Mouse (Mus musculus) layer of hippocampus, postnatal 10 days (tissue): ENCODE data around the gene Mettl22. TPM values are rescaled to one million over a fixed set of nuclear protein-coding genes. Genes with fewer than 3 reads are reported as not detected.

ENCODE experiments used
- DNase-seq, 2 experiments: peaks; one replicate each; pipeline ENCODE4 v3.0.0; 2021; ENCODE audit warnings: low spot score in 2 of 2
- long read RNA-seq: library from polyadenylated mRNA; stranded (forward); transcript quantifications from one replicate; pipeline ENCODE4 v2.0.0, GENCODE M21; 2023
- total RNA-seq, 2 experiments: library from RNA; stranded (reverse); gene quantifications; 2 replicates each; pipeline ENCODE4 v1.2.3; 2021

Mettl22 gene
- 10 to 100 TPM; 35.8 to 38.8 TPM for total RNA-seq
- long read RNA-seq, transcript Mettl22-201 (11 exons, 1,825 nt) = major isoform, 46 of 55 reads
- long read RNA-seq, partial matches to known transcripts = 4 of 55 reads
- long read RNA-seq, other reads (novel, unspliced or antisense) = 5 of 55 reads

DNA sequence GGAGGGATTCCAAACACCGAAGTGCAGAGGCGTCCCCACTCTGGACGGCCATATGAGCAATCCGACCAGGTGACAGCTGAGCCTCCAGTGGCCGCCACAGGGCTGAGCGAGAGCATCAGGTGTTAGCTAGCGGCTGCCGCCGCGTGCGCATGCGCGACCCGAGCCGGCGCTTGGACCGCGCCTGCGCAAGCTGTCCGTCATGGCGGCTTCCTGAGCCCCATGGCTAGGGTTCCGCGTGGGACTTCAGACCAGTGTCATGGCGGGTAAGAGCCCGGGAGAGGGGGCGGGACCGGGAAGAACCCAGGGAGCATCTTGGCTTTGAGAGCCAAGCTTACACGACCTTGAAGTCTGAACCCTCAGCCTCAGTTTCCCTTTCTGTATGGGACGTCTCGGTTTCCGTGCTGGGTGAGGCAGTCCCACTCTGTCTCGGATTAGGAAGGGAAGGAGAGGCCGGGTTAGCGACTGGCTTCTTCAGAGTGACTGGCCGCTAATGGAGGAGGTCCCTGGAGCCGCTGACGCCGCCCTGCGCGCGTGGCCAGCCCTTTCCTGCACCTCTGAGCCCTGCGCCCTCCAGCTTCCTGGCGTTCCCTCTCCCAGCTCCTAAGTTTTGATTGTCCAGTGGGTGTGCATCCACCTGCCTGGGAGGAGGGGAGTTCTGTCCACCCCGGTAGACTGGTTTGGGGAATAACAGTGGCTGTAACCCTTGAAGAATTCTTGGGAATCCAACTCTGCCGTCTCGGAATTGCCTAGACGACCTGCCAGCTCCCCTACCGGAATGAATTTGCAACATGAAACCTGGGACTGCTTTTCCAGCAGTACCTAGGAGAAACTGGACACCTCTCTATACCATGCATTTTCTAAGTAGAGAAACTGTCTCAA, at the start of gene Mettl22:
Gene Mettl22 (plus strand): TSS at position 186 of the 879 bp plus-strand sequence.
- peak; percentile 85 to 91 for DNase-seq

DNA sequence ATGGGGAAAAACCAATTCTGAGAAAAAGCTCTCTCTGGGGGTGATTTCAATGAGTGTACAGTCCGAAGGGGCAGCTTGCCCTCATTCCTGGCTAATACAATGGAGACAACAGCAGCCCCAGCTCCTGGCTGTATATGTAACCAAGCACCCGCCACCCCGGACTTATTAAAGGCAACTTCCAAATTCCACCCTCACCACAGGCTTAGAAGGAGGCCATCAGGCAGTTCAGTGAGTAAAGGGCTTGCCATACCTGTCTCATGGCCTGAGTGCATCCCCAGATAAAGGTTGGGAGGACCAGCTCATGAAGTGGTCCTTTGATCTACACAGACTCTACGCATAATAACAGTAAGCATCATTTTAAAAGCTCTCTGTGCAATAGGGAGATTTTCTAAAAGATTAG, 49.7 kb upstream of the Mettl22 start:
- peak in 1 of 2 experiments; percentile 6 for DNase-seq

DNA sequence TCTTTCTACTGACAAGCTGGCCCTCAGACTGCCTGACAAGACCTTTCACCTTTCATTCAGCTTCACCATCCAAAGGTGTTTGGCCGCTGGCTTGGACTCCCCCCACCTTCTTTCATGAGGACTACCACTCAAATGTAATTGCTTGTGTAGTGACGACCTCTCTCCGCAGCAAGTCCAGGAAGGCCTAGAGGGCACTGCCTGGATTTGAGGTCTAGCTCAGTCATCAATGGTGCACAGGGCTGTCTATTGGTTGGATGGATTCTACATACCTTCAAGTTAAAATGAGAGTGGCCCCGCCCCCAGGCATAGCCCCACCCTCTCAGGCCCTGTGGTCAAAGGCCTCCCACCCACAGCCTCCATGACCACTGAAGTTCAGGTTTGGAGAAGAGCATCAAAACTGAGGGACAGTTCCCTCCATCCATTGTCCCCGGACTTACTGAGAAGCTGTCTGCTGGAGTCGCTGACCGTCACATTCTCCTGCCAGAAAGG, 46.9 kb upstream of the Mettl22 start:
- DNase-seq = peak in 1 of 2 experiments; percentile 6

DNA sequence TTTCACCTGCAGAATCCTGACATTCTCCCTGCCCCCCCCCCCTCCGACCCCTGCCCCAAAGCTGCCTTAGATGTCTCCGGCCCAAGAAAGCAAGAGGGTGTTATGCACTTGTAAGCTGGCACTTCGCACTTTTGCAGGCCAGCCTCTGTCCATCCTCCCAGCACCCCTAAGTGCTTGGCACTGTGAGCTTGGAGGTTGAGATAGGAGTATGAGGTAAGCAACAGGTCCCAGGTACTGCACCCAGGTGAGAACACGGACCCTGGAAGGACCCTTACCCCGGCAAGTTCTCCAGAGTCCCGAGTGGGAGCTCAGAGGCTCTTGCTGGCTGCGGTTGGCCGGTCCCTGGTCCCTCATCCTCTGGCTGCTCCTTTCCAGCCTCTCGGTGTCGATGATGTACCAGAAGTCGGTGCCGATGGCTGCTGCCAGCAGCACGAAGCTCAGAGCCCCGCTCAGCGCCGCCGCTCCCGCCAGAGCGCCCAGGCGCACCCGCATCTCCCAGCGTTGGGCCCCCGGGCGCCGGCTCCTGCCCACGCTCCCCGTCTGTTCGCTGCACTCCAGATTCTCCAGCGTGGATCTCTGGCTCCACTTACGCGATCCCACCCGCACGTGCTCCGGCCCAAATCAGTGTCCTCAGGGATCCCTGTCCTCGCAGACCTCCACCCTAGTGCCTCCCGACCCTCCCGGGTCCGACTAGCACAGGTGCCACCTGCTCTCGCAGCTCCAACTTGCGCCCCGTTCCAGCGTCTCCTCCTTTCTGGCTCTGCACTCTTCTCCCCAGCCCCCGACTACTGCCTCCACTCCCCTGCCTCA, 46.2 kb upstream of the Mettl22 start:
- peak; percentile 41 to 60 for DNase-seq

DNA sequence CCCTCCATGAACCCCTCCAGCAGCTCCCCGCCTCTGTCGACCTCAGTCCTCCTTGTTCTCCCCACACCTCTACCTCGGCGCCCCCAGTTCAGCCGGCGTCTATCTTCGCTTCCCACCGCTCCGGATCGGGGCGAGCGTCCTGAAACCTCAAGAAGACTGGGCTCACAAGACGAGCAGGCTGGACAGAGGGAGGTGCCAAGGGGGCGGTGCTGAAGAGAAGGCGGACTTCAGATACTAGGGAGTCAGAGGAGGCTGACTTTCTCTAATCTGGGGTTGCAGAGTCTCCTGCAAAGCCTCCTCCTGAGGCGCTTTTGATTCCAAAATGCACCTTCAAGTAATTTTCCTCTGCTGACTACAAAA, 45.6 kb upstream of the Mettl22 start, which contains the start of gene Tmem114:
Gene Tmem114 (minus strand): TSS at position 166 of the 360 bp plus-strand sequence.
- DNase-seq = no peak

DNA sequence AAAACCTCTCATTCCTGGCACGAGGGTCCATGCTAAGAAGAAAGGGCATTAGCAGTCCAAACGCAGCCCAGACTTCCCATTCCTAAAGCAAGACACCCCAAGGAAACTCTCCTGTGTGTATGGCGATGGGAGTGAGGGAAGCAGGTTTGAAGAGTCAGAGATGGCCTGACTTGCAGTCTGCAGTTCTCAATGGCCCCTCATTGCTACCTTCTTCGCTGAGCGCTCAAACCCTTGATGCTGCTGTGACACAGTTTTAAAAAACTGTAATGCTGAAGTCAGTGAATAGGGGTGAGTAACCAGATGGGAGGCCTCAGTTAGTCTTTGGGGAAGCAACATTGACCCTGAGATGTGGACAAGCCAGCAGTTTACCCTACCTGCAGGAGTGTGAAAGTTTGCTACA, 44.9 kb upstream of the Mettl22 start:
- peak in 1 of 2 experiments; percentile 7 for DNase-seq

DNA sequence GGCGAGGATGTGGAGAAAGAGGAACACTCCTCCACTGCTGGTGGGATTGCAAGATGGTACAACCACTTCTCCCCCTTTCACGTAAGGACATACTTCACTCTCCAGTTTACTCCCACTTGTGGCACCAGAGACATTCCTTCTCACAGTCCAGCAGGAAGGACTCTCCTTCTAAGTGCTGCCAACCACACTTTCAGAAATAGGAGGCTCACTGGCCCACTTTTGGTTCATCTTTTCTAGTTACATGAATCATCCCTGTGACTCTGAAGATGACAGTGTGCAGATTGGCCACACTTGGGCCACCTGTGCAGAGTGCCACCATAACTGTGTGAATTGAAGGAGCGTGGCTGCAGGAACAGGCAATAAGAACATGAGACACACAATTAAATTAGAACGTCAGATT, 41.1 kb upstream of the Mettl22 start:
- peak in 1 of 2 experiments; percentile 3 for DNase-seq

DNA sequence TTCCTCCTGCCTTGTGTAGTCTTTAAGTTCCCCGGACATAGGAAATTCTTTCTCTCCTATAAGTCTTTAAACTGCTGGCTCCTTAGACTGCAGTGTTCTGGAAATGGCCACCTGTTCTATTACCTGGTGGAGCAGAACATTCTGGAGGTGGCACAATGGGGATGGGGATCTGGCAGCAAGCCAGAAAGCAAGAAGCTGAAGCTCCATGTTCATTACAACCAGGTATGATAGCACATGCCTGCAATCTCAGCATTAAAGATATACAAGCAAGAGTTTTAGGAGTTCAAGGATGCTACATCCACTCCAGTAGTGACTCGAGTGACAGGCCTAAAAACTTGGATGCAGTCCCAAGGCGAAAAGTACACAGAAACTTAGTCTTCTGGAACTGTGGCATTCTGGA, 38.0 kb upstream of the Mettl22 start:
- peak in 1 of 2 experiments; percentile 7 for DNase-seq

DNA sequence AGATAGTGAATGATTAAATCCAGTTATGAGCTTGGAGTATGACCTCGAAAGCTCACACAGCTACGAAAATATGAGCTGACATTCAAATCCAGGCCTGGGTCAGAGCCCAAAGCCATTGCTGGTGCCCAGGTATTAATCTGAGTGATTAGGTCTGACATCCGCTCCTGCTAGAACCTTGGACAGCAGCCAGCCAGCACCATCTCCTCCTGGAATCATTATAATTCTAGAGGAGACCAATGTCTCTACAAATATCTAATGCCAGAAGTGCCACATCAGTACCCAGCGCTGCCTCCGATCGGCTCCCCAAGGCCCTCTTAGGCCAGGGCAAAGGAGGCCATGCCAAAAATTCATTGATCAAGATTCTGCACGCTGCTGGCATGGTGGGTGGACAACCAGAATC, 25.7 kb upstream of the Mettl22 start:
- peak in 1 of 2 experiments; percentile 8 for DNase-seq

DNA sequence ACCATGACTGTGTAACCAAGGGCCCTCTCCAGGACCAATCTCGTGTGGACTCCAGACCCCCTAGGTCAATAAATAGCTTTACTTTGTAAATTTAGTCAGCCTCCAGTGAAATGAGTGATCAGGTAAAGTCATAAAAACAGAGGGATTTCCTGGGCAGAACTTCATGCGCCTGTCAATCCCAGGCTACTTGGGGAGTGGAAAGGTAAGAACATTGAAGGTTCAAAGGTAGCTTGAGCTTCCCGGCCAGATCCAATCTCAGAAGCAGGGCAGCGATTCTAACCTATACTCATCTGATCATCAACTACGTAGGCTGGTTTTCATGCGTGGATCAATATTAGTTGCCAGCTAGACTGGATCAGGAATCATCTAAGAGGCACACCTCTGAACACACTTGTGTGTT, 24.3 kb upstream of the Mettl22 start:
- no peak for DNase-seq

DNA sequence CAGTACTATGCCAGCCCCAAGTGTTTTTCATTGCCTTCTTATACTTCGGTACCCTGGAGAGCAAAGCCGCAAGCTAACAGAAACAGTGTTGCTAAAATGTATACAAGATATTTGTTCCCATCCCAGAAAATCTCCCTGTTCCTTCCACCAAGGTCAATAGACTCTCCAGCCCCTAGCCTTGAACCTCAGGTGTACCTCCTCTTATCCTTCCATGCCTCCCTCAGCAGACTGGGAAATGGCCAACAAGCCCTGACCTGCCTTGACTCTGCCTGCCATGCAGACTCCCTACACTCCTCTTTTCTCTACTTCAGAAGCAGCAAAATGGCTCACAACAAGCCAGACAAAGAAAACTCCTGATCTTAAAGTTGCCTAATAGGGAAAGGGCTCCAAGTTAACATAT, 17.3 kb upstream of the Mettl22 start:
- DNase-seq = no peak

DNA sequence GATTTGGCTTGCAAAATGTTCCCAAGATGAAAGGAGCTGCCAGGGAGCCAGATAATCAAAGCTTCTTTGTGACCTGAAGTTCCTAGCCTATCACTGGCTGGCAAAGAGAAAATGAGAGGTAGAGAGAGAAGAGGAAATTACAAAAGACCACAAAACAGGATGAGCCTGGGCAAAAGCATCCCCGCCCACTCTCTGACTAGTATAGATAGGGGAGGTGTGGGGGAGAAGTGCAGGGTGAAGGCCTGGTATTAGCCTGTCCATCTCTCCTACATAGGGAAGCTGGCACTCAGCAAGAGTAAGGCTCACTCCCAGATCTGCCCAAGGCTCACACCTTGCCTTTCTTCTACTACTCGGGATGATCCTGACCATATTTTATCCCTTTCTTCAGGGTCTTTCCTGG, 15.4 kb upstream of the Mettl22 start:
- no peak for DNase-seq

DNA sequence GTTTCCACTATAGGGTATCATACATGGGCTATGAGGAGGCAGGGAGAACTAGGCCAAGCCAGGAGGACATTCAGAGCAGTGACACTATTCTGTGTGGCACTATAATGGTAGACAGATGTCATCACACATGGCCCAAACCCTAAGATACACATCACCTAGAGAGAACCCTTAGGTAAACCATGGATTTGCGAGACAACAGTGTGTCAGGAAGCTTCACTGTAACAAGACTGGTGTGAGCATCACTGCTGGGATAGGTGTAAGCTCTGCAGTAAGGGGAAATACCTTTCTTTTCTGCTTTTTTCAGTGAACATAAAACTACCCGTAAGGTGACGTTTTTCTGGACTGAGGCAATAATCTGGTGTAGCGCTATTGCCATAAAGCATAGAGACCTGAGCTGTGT, 12.2 kb upstream of the Mettl22 start:
- no peak for DNase-seq

DNA sequence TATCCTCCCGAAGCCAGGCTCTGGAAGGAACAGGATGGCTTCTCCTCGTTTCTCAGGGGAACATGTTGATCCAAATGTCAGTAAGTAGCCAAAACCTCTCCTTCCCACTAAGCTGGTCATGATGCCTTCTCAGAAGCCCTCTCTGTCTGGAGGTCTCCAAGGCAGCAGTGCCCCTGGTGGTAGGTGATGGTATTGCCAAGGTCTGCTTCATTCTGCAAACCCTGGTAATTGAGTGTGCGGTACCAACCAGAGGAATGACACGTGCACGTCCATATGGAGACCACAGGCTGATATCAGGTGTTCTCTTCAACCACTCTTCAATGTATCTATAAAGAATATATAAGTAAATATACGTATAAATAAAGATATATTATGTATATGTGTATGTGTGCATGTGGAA, 11.5 kb upstream of the Mettl22 start:
- peak; percentile 63 to 69 for DNase-seq

DNA sequence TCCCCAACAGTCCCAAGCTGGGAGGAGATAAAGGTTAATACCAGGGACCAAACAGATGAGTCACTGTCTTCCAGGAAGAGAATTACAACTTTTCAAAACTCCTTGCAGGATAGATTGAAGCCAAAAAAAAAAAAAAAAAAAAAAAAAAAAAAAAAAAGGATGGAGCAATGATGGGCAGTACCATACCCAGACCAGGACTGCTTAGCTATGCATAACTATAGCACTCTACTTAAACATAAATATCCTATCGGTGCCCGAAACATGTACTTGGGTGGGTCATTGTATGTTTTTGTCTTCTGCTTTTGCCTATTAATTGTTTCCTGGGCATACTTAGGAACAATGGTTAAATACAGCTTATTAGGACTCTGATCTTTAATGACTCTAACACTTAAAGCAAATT, 456 bp upstream of the Mettl22 start:
- DNase-seq = no peak

DNA sequence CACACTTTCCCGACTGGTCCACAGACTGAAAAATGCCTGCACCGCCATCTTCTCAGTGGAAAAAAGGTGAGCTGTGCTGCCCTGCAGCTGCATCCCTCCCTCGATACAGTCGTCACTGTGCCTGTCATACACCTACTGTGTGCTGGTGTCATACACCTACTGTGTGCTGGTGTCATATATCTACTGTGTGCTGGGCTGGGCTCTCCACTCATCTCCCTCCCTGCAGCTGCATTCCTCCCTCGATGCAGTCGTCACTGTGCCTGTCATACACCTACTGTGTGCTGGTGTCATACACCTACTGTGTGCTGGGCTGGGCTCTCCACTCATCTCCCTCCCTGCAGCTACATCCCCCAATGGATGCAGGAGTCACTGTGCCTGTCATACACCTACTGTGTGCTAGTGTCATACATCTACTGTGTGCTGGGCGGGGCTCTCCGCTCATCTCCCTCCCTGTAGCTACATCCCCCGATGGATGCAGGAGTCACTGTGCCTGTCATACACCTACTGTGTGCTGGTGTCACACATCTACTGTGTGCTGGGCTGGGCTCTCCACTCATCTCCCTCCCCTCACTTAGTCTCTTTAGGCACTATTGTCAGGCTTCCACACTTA, 16.9 kb downstream of the Mettl22 start:
- DNase-seq = no peak

DNA sequence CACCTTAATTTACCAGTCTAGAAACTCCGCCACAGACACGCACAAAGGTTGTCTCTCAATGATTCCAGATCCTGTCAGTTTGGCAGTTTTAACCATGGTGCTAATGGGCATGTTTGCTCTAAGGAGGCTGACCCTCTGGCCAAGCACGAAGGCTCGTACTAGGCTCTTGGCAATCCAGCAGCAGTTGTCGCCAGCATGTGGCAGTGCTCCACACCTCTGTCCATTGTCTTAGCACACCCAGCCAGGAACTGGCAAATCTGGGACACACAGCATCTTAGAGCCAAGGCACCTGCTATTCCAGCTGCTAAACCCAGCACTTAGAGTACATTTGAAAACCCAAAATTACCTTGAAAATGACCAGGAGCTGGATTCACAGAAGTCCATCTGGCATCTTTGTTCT, 18.8 kb downstream of the Mettl22 start:
- no peak for DNase-seq

DNA sequence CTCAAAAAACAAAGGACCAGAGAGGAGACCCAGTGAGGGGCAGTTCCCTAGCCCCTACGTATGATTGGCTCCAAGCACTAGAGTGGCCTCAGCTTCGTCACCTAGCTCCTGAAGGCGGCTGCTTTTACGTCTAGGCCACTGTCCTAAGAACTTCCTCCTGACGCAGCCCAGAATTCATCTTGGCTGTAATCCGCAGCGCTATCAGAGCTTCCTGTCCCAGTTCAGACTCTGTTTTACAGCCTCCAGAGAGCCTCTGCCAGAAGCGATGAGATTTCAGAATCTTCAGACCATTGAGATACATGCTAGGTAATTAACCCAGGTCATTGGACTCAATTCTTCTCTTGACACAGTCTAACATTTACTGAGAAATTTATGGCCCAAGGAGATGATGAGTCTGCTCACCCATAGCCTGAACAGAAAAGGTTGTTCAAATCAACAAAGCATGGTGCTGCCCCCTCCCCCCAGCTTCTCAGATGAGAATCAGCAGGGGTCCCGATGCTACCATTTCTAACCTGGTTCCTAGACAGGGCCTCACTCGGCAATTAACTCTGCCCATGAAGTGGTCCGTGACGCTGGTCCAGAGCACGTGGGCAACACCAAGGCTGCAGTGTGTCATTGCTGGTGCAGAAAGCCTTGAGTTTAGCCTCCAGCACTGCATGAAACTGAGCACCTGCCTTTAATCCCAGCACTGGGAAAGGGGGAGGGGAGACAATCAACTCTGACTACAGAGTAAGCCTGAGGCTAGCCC, 21.3 kb downstream of the Mettl22 start:
- no peak for DNase-seq

DNA sequence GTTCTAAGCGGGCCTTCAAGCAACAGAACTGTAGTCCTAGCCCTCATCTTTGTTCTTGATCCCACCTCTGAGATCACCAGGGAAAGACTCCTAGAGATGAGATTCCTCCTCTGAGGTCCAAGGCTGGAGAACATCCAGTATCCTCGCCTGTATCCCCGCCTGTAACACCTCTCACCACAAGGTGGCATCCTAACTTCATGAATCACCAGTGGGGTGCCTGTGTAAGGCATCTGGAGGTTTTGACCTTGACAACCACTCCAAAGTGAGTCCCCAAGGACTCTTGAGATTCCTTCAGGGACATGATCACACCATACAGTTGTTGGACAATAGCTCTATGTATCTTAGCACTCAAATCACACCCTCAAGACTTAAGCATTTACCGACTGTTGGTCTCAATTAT, 23.7 kb downstream of the Mettl22 start:
- DNase-seq = peak; percentile 72 to 74

DNA sequence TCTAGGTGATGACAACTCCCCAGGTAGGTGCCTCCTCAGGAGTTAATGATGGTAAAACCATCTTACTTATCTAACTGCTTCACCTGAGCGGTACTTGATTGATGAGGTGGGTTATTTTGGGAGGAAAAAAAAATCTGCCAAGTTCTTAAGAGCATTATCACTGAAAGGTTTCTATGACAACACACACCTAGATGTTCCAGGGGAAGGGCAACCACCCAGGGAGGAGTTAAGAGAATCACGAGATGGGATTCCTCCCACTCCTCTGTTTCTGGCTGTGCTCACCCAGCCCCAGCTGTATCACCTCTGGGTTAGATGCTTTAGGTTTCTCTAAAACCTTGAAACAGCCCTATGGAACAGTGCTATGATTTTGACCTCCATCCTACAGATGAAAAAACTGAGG, 26.4 kb downstream of the Mettl22 start:
- no peak for DNase-seq

DNA sequence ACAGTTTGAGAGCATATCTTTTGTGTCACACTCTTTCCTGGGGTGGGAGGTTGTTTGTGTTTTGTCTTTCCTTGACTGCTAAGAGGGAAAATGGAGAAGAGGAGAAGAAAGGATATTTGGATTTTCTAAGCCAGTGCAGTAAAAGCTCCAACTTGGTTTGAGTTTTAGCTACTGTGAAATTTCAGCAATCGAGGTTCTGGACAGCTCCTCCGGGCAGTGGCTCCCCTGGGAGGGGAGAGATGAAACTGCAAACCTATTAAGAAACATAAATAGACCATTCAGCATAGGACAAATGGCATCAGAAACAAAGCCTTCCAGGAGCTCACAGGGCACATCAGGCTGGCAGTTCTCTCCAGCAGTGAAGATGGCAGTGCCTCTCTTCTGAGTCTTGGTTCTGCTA, 33.7 kb downstream of the Mettl22 start:
- DNase-seq = no peak
